Mouse (Mus musculus): ENCODE measurements around the gene Fat4.

DNA sequence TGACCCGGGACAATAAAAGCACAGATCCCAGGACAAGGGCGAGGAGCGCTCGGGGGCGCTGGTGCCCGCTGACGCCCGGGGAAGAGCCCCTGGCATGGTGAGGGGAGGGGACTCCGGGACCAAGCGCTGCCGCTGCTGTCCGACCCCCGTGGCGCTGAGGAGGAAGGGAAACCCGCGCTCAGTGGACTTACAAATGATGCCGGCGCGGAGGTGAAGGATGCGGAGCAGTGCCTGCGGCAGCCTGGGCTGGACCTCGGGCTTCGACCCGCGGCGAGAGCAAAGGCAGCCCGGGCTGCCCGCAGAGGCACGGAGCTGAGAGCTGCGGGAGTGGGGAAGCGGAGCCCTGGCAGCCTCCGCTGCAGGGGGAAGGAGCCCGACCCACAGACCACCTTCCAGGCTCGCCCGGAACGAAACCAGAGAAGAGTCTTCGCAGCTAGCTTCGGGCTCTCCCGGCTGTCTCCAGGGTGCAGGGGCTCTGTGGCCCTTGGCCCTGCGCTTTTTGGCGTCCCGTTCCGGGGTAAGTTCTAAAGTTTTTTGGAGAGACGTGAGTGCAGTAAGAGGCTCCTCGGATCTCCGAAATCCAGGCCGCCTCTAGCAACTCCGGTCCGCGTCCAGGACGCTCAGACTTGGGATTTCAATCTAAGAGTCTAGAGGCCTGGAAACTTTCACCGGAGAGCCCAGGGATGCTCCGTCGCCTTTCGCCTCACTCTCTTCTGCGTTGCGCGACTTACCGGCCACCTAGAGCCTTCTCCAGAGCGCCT, 499 bp upstream of the Fat4 start:
- no peak for TF ChIP-seq POLR2A (IDR thresholded peaks at IDR 0.05; ENCODE audit: insufficient read length, low read depth)
- no peak for TF ChIP-seq MAX (IDR thresholded peaks at IDR 0.05; ENCODE audit: low read depth)
- TF ChIP-seq MYOD1 (IDR thresholded peaks at IDR 0.05; ENCODE audit: control insufficient read depth in 1 of 3, insufficient read length in 2 of 3, low read depth in 2 of 3): no peak
- TF ChIP-seq USF1 (IDR thresholded peaks at IDR 0.05; ENCODE audit: low read depth): no peak
- TF ChIP-seq TCF12 (IDR thresholded peaks at IDR 0.05; ENCODE audit: insufficient read depth, poor library complexity, severe bottlenecking): no peak
- no peak for TF ChIP-seq CEBPB (IDR thresholded peaks at IDR 0.05; ENCODE audit: insufficient read depth, poor library complexity, severe bottlenecking)

Data from myocyte (in vitro differentiated cells).